Mouse (Mus musculus) midbrain, embryonic 11.5 days (tissue): ENCODE data around the gene B4galt1. TPM values are rescaled to one million over a fixed set of nuclear protein-coding genes. Genes with fewer than 3 reads are reported as not detected.

ENCODE experiments used
- ATAC-seq: fragments of 200-750 bp; cut with Nextera tagmentation; 2 replicates; pipeline ENCODE4 v1.8.0; 2017; ENCODE audit warnings: moderate TSS enrichment, moderate library complexity; ENCODE audit not compliant: low FRiP score
- DNase-seq: peaks from one replicate; pipeline ENCODE4 v3.0.0; 2015; ENCODE audit warnings: low spot score; ENCODE audit errors: missing footprints
- H3K27ac ChIP-seq: fragments of 300-500 bp; sonication (generic); 2 replicates; pipeline ENCODE4 v1.5.1; 2014; ENCODE audit warnings: low read depth, low read length
- H3K27me3 ChIP-seq: fragments of 300-500 bp; sonication (generic); 2 replicates; pipeline ENCODE4 v1.6.1; 2014; ENCODE audit warnings: mild to moderate bottlenecking, low read length, moderate library complexity, mixed read lengths; ENCODE audit not compliant: control insufficient read depth, insufficient read depth
- H3K36me3 ChIP-seq: fragments of 300-500 bp; sonication (generic); 2 replicates; pipeline ENCODE4 v1.6.1; 2014; ENCODE audit warnings: mild to moderate bottlenecking, low read length, moderate library complexity, mixed read lengths; ENCODE audit not compliant: control insufficient read depth, insufficient read depth
- H3K4me1 ChIP-seq: fragments of 300-500 bp; sonication (generic); 2 replicates; pipeline ENCODE4 v1.6.1; 2014; ENCODE audit warnings: low read length; ENCODE audit not compliant: control insufficient read depth, insufficient read depth
- H3K4me2 ChIP-seq: fragments of 300-500 bp; sonication (generic); 2 replicates; pipeline ENCODE4 v1.6.1; 2014; ENCODE audit warnings: mild to moderate bottlenecking, moderate library complexity
- H3K4me3 ChIP-seq: fragments of 300-500 bp; sonication (generic); 2 replicates; pipeline ENCODE4 v1.5.1; 2014; ENCODE audit warnings: low read depth, low read length
- H3K9ac ChIP-seq: fragments of 300-500 bp; sonication (generic); 2 replicates; pipeline ENCODE4 v1.6.1; 2014; ENCODE audit warnings: low read length
- H3K9me3 ChIP-seq: fragments of 300-500 bp; sonication (generic); 2 replicates; pipeline ENCODE4 v1.6.1; 2016; ENCODE audit warnings: low read length; ENCODE audit not compliant: control insufficient read depth
- WGBS: fragments of 180-500 bp; shearing (Covaris S2); extraction: QIAGEN DNeasy Blood & Tissue Kit; methylation state at CpG from one replicate; pipeline ENCODE4 v1.1.7; 2014; 5-methylcytosine and 5-hydroxymethylcytosine counted together
- polyA plus RNA-seq: library from polyadenylated mRNA; unstranded; fragments of >200 nt; fragmentation: Nextera tagmentation; extraction: Ambion mirVana; gene quantifications from 2 replicates; pipeline ENCODE4 v1.2.1, GENCODE M21; 2014

B4galt1 gene
- polyA plus RNA-seq, 1 experiment from 2014 or later = 13.8 TPM

GRCm38 (mm10) chr4:40889252-40889651, 35.4 kb upstream of the B4galt1 start:
- no peak overlapping the region for H3K4me3 ChIP-seq
- no peak overlapping the region for H3K4me2 ChIP-seq
- H3K27ac ChIP-seq = no peak overlapping the region
- ATAC-seq = no peak
- no peaks in the 10 kb centered on the region for H3K9me3 ChIP-seq
- no peaks in the 10 kb centered on the region for H3K36me3 ChIP-seq
- DNase-seq = no peak
- 66% methylated on average over 3 of the region's 3 CpGs for WGBS
- H3K9ac ChIP-seq = no peak overlapping the region
- H3K27me3 ChIP-seq = no peaks in the 10 kb centered on the region
- no peaks in the 10 kb centered on the region for H3K4me1 ChIP-seq

- ATAC-seq (no peak), DNase-seq (no peak)
- Histone ChIP-seq H3K27me3 (no peaks in the 10 kb centered on the region), H3K36me3 (no peaks in the 10 kb centered on the region), H3K9ac (no peak overlapping the region), H3K27ac (no peak overlapping the region), H3K9me3 (no peaks in the 10 kb centered on the region), H3K4me3 (no peak overlapping the region), H3K4me2 (no peak overlapping the region), H3K4me1 (no peaks in the 10 kb centered on the region)
- WGBS = 85% methylated on average over 11 of the region's 11 CpGs
Observed at GRCm38 (mm10) chr4:40888839-40889238, 35.0 kb upstream of the B4galt1 start.

GRCm38 (mm10) chr4:40885883-40886282, 32.1 kb upstream of the B4galt1 start:
- H3K27ac ChIP-seq = no peak overlapping the region
- no peak overlapping the region for H3K4me3 ChIP-seq
- DNase-seq (no peak), ATAC-seq (no peak)
- WGBS = 72% methylated on average over 4 of the region's 4 CpGs
- H3K4me2 ChIP-seq = no peak overlapping the region
- no peak overlapping the region for H3K9ac ChIP-seq
- H3K9me3 ChIP-seq = no peaks in the 10 kb centered on the region
- H3K27me3 ChIP-seq = no peaks in the 10 kb centered on the region
- H3K4me1 ChIP-seq = no peaks in the 10 kb centered on the region
- no peaks in the 10 kb centered on the region for H3K36me3 ChIP-seq

GRCm38 (mm10) chr4:40885166-40885525, 31.3 kb upstream of the B4galt1 start:
- no peak for DNase-seq
- H3K4me1 ChIP-seq = no peaks in the 10 kb centered on the region
- no peak overlapping the region for H3K4me3 ChIP-seq
- no peak overlapping the region for H3K9ac ChIP-seq
- no peaks in the 10 kb centered on the region for H3K36me3 ChIP-seq
- no peak overlapping the region for H3K27ac ChIP-seq
- no peak overlapping the region for H3K4me2 ChIP-seq
- WGBS = 91% methylated on average over 2 of the region's 2 CpGs
- ATAC-seq = no peak
- H3K9me3 ChIP-seq = no peaks in the 10 kb centered on the region
- H3K27me3 ChIP-seq = no peaks in the 10 kb centered on the region

- no peak overlapping the region for H3K27ac ChIP-seq
- DNase-seq (no peak), ATAC-seq (no peak)
- H3K4me1 ChIP-seq = no peaks in the 10 kb centered on the region
- no peaks in the 10 kb centered on the region for H3K9me3 ChIP-seq
- 87% methylated on average over 12 of the region's 12 CpGs for WGBS
- H3K36me3 ChIP-seq = no peaks in the 10 kb centered on the region
- H3K27me3 ChIP-seq = no peaks in the 10 kb centered on the region
- H3K4me3 ChIP-seq = no peak overlapping the region
- H3K4me2 ChIP-seq = no peak overlapping the region
- H3K9ac ChIP-seq = no peak overlapping the region
Observed at GRCm38 (mm10) chr4:40884282-40885165, 30.7 kb upstream of the B4galt1 start.

GRCm38 (mm10) chr4:40883200-40883599, 29.4 kb upstream of the B4galt1 start:
- WGBS = 86% methylated on average over 10 of the region's 10 CpGs
- no peak overlapping the region for H3K9ac ChIP-seq
- DNase-seq = no peak
- no peaks in the 10 kb centered on the region for H3K4me1 ChIP-seq
- H3K36me3 ChIP-seq = no peaks in the 10 kb centered on the region
- no peaks in the 10 kb centered on the region for H3K9me3 ChIP-seq
- no peak overlapping the region for H3K4me3 ChIP-seq
- H3K4me2 ChIP-seq = no peak overlapping the region
- H3K27me3 ChIP-seq = no peaks in the 10 kb centered on the region
- ATAC-seq = no peak
- no peak overlapping the region for H3K27ac ChIP-seq

GRCm38 (mm10) chr4:40877528-40877927, 23.7 kb upstream of the B4galt1 start:
- no peaks in the 10 kb centered on the region for H3K27me3 ChIP-seq
- no peaks in the 10 kb centered on the region for H3K36me3 ChIP-seq
- no peak overlapping the region for H3K27ac ChIP-seq
- ATAC-seq (no peak), DNase-seq (no peak)
- no peak overlapping the region for H3K4me2 ChIP-seq
- 92% methylated on average over 5 of the region's 5 CpGs for WGBS
- no peaks in the 10 kb centered on the region for H3K4me1 ChIP-seq
- no peak overlapping the region for H3K9ac ChIP-seq
- H3K4me3 ChIP-seq = no peak overlapping the region
- no peaks in the 10 kb centered on the region for H3K9me3 ChIP-seq

GRCm38 (mm10) chr4:40876814-40877371, 23.1 kb upstream of the B4galt1 start:
- Histone ChIP-seq H3K27me3 (no peaks in the 10 kb centered on the region), H3K4me1 (no peaks in the 10 kb centered on the region), H3K27ac (no peak overlapping the region), H3K9ac (no peak overlapping the region), H3K9me3 (no peaks in the 10 kb centered on the region), H3K36me3 (no peaks in the 10 kb centered on the region), H3K4me3 (no peak overlapping the region), H3K4me2 (no peak overlapping the region)
- ATAC-seq = no peak
- WGBS = 52% methylated on average over 12 of the region's 12 CpGs
- DNase-seq = no peak

- 86% methylated on average over 20 of the region's 20 CpGs for WGBS
- Histone ChIP-seq H3K27me3 (no peaks in the 10 kb centered on the region), H3K9ac (no peak overlapping the region), H3K9me3 (no peaks in the 10 kb centered on the region), H3K4me3 (no peak overlapping the region), H3K36me3 (no peaks in the 10 kb centered on the region), H3K27ac (no peak overlapping the region), H3K4me1 (no peaks in the 10 kb centered on the region), H3K4me2 (no peak overlapping the region)
- no peak for ATAC-seq
- no peak for DNase-seq
Observed at GRCm38 (mm10) chr4:40875842-40876241, 22.0 kb upstream of the B4galt1 start.
